Mouse (Mus musculus) liver, adult 2 months (tissue): ENCODE results near the gene Gm20662. TPM values are rescaled to one million over a fixed set of nuclear protein-coding genes. Genes with fewer than 3 reads are reported as not detected.
A peak's percentile ranks its signal among the peaks of the same experiment; 100 is the strongest.

Experiments
- DNase-seq: peaks from one replicate; pipeline ENCODE4 v3.0.0-alpha.2; 2011; ENCODE audit warnings: low read depth, low spot score; ENCODE audit errors: extremely low read depth
- H3K27ac ChIP-seq: fragments of 200-500 bp; replicated peaks from 2 replicates; pipeline ENCODE4 v1.5.1; 2012; ENCODE audit warnings: low read depth, mild to moderate bottlenecking, control low read depth, inconsistent platforms, low read length; ENCODE audit not compliant: insufficient read depth
- H3K27me3 ChIP-seq: fragments of 200-500 bp; 2 replicates; pipeline ENCODE4 v1.6.1; 2012; ENCODE audit warnings: mild to moderate bottlenecking, moderate library complexity, low read length, inconsistent platforms; ENCODE audit not compliant: control insufficient read depth, insufficient read depth
- H3K36me3 ChIP-seq: fragments of 200-500 bp; 2 replicates; pipeline ENCODE4 v1.6.1; 2012; ENCODE audit warnings: low read length, inconsistent platforms; ENCODE audit not compliant: control insufficient read depth, insufficient read depth
- H3K4me1 ChIP-seq: fragments of 200-500 bp; 2 replicates; pipeline ENCODE4 v1.6.1; 2011; ENCODE audit warnings: low read length; ENCODE audit not compliant: control insufficient read depth, insufficient read depth
- H3K4me3 ChIP-seq: fragments of 200-500 bp; 2 replicates; pipeline ENCODE4 v1.5.1; 2011; ENCODE audit warnings: low read depth, mild to moderate bottlenecking, control low read depth, low read length, moderate library complexity; ENCODE audit not compliant: insufficient read depth
- H3K79me2 ChIP-seq: fragments of 200-500 bp; 2 replicates; pipeline ENCODE4 v1.6.1; 2012; ENCODE audit warnings: inconsistent platforms, mild to moderate bottlenecking, low read length, moderate library complexity; ENCODE audit not compliant: control insufficient read depth, insufficient read depth
- H3K9ac ChIP-seq: fragments of 200-500 bp; 2 replicates; pipeline ENCODE4 v1.6.1; 2012; ENCODE audit warnings: low read depth, mild to moderate bottlenecking, control low read depth, inconsistent platforms, low read length
- CTCF ChIP-seq: fragments of 200-500 bp; IDR thresholded peaks from 2 replicates; pipeline ENCODE4 v1.5.1; 2011; ENCODE audit warnings: low read depth, low read length, control low read depth
- POLR2A ChIP-seq: fragments of 200-500 bp; IDR thresholded peaks from 2 replicates; pipeline ENCODE4 v1.6.1; 2011; ENCODE audit warnings: low read length, control low read depth; ENCODE audit not compliant: insufficient read depth; ENCODE audit errors: extremely low read depth
- WGBS: fragments of 180-500 bp; shearing (Covaris S2); methylation state at CpG from one replicate; pipeline ENCODE4 v1.1.7; 2018; 5-methylcytosine and 5-hydroxymethylcytosine counted together
- polyA plus RNA-seq: library from polyadenylated mRNA; depleted of rRNA; stranded (reverse); fragments of >200 nt; gene quantifications from 2 replicates; pipeline ENCODE4 v1.2.3, GENCODE M21; 2012; rRNA removed
- total RNA-seq: library from RNA; depleted of rRNA; stranded (reverse); fragments of >200 nt; gene quantifications from 2 replicates; pipeline ENCODE4 v1.2.3, GENCODE M21; 2014; rRNA removed

Gm20662 gene
- total RNA-seq (1.7 TPM in 1 of 2 replicates, not detected in the other), polyA plus RNA-seq (0.44 and 0.76 TPM in 2 replicates)

GRCm38 (mm10) chr9:107996049-107996448 is at the start of gene Gm20662:
Gene Gm20662, plus strand, starts transcription at chr9:107996349.
- DNase-seq, result no peak
- no peaks in the 10 kb centered on the region for H3K4me1 ChIP-seq
- no peaks in the 10 kb centered on the region for H3K79me2 ChIP-seq
- no peaks in the 10 kb centered on the region for H3K36me3 ChIP-seq
- H3K27me3 ChIP-seq, result no peaks in the 10 kb centered on the region
- no peak within 1 kb of the TSS for H3K9ac ChIP-seq
- no peak within 1 kb of the TSS for H3K27ac ChIP-seq
- no peak within 1 kb of the TSS for H3K4me3 ChIP-seq
- 97% methylated on average over 5 of the region's 5 CpGs for WGBS
- TF ChIP-seq CTCF (no peak), POLR2A (no peak)

GRCm38 (mm10) chr9:107947241-107948194 is 48.6 kb upstream of the Gm20662 start:
- no peak for DNase-seq
- Histone ChIP-seq H3K4me3 (no peak overlapping the region), H3K36me3 (no peaks in the 10 kb centered on the region), H3K79me2 (no peaks in the 10 kb centered on the region), H3K27me3 (no peaks in the 10 kb centered on the region), H3K27ac (no peak overlapping the region), H3K9ac (no peak overlapping the region), H3K4me1 (no peaks in the 10 kb centered on the region)
- TF ChIP-seq CTCF (no peak), POLR2A (no peak)
- whole genome bisulfite sequencing, result 88% methylated on average over 31 of the region's 31 CpGs

- DNase-seq, result no peak
- no peak overlapping the region for H3K9ac ChIP-seq
- no peak overlapping the region for H3K4me3 ChIP-seq
- H3K36me3 ChIP-seq, result no peaks in the 10 kb centered on the region
- TF ChIP-seq POLR2A (no peak), CTCF (no peak)
- no peaks in the 10 kb centered on the region for H3K79me2 ChIP-seq
- WGBS, result 86% methylated on average over 13 of the region's 13 CpGs
- no peaks in the 10 kb centered on the region for H3K4me1 ChIP-seq
- H3K27me3 ChIP-seq, result no peaks in the 10 kb centered on the region
- H3K27ac ChIP-seq, result no peak overlapping the region
Measured at GRCm38 (mm10) chr9:107949184-107949921, 46.8 kb upstream of the Gm20662 start.

GRCm38 (mm10) chr9:107949922-107950235 is 46.3 kb upstream of the Gm20662 start, which contains the start of gene Traip:
Gene Traip, plus strand, starts transcription at chr9:107950136.
- no peaks in the 10 kb centered on the region for H3K4me1 ChIP-seq
- H3K4me3 ChIP-seq, result peak within 1 kb of the TSS; percentile 81
- H3K27ac ChIP-seq, result peak within 1 kb of the TSS; percentile 89
- no peak for DNase-seq
- no peaks in the 10 kb centered on the region for H3K27me3 ChIP-seq
- peak within 1 kb of the TSS; percentile 91 for H3K9ac ChIP-seq
- no peaks in the 10 kb centered on the region for H3K36me3 ChIP-seq
- no peaks in the 10 kb centered on the region for H3K79me2 ChIP-seq
- 90% methylated on average over 10 of the region's 10 CpGs for WGBS
- TF ChIP-seq CTCF (no peak), POLR2A (no peak)

GRCm38 (mm10) chr9:107950460-107951355 is 45.4 kb upstream of the Gm20662 start:
- peak overlapping the region; percentile 89 for H3K27ac ChIP-seq
- H3K9ac ChIP-seq, result peak overlapping the region; percentile 91
- DNase-seq, result peak; percentile 69
- H3K27me3 ChIP-seq, result no peaks in the 10 kb centered on the region
- peak overlapping the region; percentile 81 for H3K4me3 ChIP-seq
- H3K36me3 ChIP-seq, result no peaks in the 10 kb centered on the region
- TF ChIP-seq POLR2A (peak; percentile 51; the same call in 1 of the 2 replicates), CTCF (no peak)
- H3K79me2 ChIP-seq, result no peaks in the 10 kb centered on the region
- WGBS, result 8% methylated on average over 45 of the region's 45 CpGs
- H3K4me1 ChIP-seq, result no peaks in the 10 kb centered on the region
